ENCODE assay signal across 26 mouse cellular contexts in the genomic region with DNA sequence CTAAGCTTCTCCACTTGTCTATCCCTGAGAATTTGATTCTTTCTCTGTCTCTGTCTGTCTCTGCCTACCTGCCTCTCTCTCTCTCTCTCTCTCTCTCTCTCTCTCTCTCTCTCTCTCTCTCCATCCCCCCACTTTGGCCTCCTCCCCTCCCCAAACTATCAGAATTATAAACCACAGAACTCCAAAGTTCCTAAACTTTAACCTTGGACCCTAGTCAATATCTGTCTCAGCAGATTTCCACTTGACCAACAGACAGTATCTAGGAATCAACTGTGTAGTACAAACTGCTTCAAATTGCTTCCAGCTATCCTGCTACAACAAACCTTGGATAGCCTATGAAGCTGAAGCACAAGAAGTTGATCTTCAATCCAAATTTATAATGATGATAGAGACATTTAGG. TPM values are rescaled to one million over a fixed set of nuclear protein-coding genes. Genes with fewer than 3 reads are reported as not detected.
DNase-seq lines count a peak whose midpoint lies in the region; ATAC-seq and TF ChIP-seq lines count a peak whose summit lies in the region.
"Had no signal": no experiment of that assay in that cellular context is flagged by ENCODE, and none has a peak within 500 bp of the region (broad histone marks: within the 10 kb centered on the region; RNA-seq: fewer than 3 reads in every experiment).

No protein-coding gene starts in this region.

- no peak for TF ChIP-seq CTCF in liver, adult 2 months (IDR thresholded peaks at IDR 0.05; ENCODE audit: low read depth, low read length)
- TF ChIP-seq CTCF in liver, postnatal 0 days (IDR thresholded peaks at IDR 0.05; ENCODE audit: low read depth), result no peak

- H3K27ac ChIP-seq in kidney, embryonic 14.5 days (ENCODE audit: low read depth, low read length), result no peak overlapping the region
- H3K27ac ChIP-seq in liver, adult 2 months (replicated peaks; ENCODE audit: insufficient read depth, low read depth, low read length), result no peak overlapping the region
- H3K27ac ChIP-seq in liver, postnatal 0 days (ENCODE audit: low read depth), result no peak overlapping the region
- H3K27ac ChIP-seq: embryonic facial prominence, embryonic 10.5 days; embryonic facial prominence, embryonic 12.5 days; forebrain, embryonic 13.5 days; forebrain, embryonic 15.5 days had no signal

- no peak for TF ChIP-seq EP300 in liver, postnatal 0 days (IDR thresholded peaks at IDR 0.05; ENCODE audit: low read depth)

- ATAC-seq in kidney, embryonic 14.5 days (ENCODE audit: low FRiP score, low TSS enrichment), result no peak
- no peak for ATAC-seq in liver, postnatal 0 days
- ATAC-seq: activated CD4-positive, CD25-positive, alpha-beta regulatory T cell, adult 4 months; CD4-positive, CD25-positive, alpha-beta regulatory T cell, adult 4 months; forebrain, embryonic 13.5 days; forebrain, embryonic 15.5 days; Patski had no signal

- no peaks in the 10 kb centered on the region for H3K4me1 ChIP-seq in kidney, embryonic 14.5 days (ENCODE audit: control insufficient read depth, insufficient read depth, low read length)
- no peaks in the 10 kb centered on the region for H3K4me1 ChIP-seq in liver, adult 2 months (ENCODE audit: control insufficient read depth, insufficient read depth, low read length)
- H3K4me1 ChIP-seq in liver, postnatal 0 days (ENCODE audit: insufficient read depth), result no peaks in the 10 kb centered on the region
- H3K4me1 ChIP-seq: embryonic facial prominence, embryonic 10.5 days; embryonic facial prominence, embryonic 12.5 days; forebrain, embryonic 13.5 days; forebrain, embryonic 15.5 days had no signal

- peak; percentile 2 for DNase-seq in kidney, adult 11 months
- DNase-seq in kidney, adult 9 months, result peak; percentile 66
- DNase-seq in kidney, postnatal 14 days, result no peak
- DNase-seq in liver, adult 2 months (ENCODE audit: extremely low read depth, low read depth, low spot score), result peak; percentile 65
- no peak for DNase-seq in liver, postnatal 0 days
- DNase-seq: adrenal gland, adult 8-10 months; adrenal gland, postnatal 14 days; adrenal gland, postnatal 36 days; B cell, adult 2 months; cerebellum, adult 11-12 months; cerebellum, adult 2 months; cerebellum, adult 9-10 months; cerebellum, postnatal 10 days; cerebellum, postnatal 25 days had no signal

- no peak overlapping the region for H3K4me3 ChIP-seq in kidney, embryonic 14.5 days (ENCODE audit: low read length)
- no peak overlapping the region for H3K4me3 ChIP-seq in liver, adult 2 months (ENCODE audit: insufficient read depth, low read depth, low read length)
- H3K4me3 ChIP-seq in liver, postnatal 0 days (ENCODE audit: low read depth, low read length), result no peak overlapping the region
- H3K4me3 ChIP-seq: embryonic facial prominence, embryonic 10.5 days; embryonic facial prominence, embryonic 12.5 days; forebrain, embryonic 13.5 days; forebrain, embryonic 15.5 days had no signal

- H3K9me3 ChIP-seq in kidney, embryonic 14.5 days (ENCODE audit: control insufficient read depth, low read length), result no peaks in the 10 kb centered on the region
- H3K9me3 ChIP-seq in liver, postnatal 0 days (ENCODE audit: low read length), result no peaks in the 10 kb centered on the region
- H3K9me3 ChIP-seq: embryonic facial prominence, embryonic 12.5 days; G1E had no signal

- H3K27me3 ChIP-seq in kidney, embryonic 14.5 days (ENCODE audit: control insufficient read depth, insufficient read depth, low read length), result no peaks in the 10 kb centered on the region
- H3K27me3 ChIP-seq in liver, adult 2 months (ENCODE audit: control insufficient read depth, insufficient read depth, low read length), result no peaks in the 10 kb centered on the region
- H3K27me3 ChIP-seq in liver, postnatal 0 days (ENCODE audit: insufficient read depth, low read length), result no peaks in the 10 kb centered on the region
- H3K27me3 ChIP-seq: CH12.LX; embryonic facial prominence, embryonic 12.5 days; forebrain, embryonic 13.5 days; forebrain, embryonic 15.5 days; Patski had no signal

- no peak overlapping the region for H3K9ac ChIP-seq in kidney, embryonic 14.5 days (ENCODE audit: low read depth, low read length)
- H3K9ac ChIP-seq in liver, adult 2 months (ENCODE audit: low read depth, low read length), result no peak overlapping the region
- H3K9ac ChIP-seq in liver, postnatal 0 days (replicated peaks), result no peak overlapping the region
- H3K9ac ChIP-seq: embryonic facial prominence, embryonic 12.5 days; forebrain, embryonic 13.5 days; forebrain, embryonic 15.5 days had no signal

- no peaks in the 10 kb centered on the region for H3K79me2 ChIP-seq in liver, adult 2 months (ENCODE audit: control insufficient read depth, insufficient read depth, low read length)

- no peak for TF ChIP-seq POLR2A in liver, adult 2 months (IDR thresholded peaks at IDR 0.05; ENCODE audit: extremely low read depth, insufficient read depth, low read length)

- no peaks in the 10 kb centered on the region for H3K36me3 ChIP-seq in kidney, embryonic 14.5 days (ENCODE audit: control insufficient read depth, insufficient read depth, low read length)
- H3K36me3 ChIP-seq in liver, adult 2 months (ENCODE audit: control insufficient read depth, insufficient read depth, low read length), result no peaks in the 10 kb centered on the region
- H3K36me3 ChIP-seq in liver, postnatal 0 days (replicated peaks; ENCODE audit: insufficient read depth, low read length), result no peaks in the 10 kb centered on the region
- H3K36me3 ChIP-seq: embryonic facial prominence, embryonic 10.5 days; embryonic facial prominence, embryonic 12.5 days; forebrain, embryonic 15.5 days; G1E had no signal

- H3K4me2 ChIP-seq in kidney, embryonic 14.5 days (replicated peaks; ENCODE audit: low read depth, low read length), result no peak overlapping the region
- no peak overlapping the region for H3K4me2 ChIP-seq in liver, postnatal 0 days (ENCODE audit: low read depth, low read length)
- H3K4me2 ChIP-seq: embryonic facial prominence, embryonic 12.5 days; forebrain, embryonic 13.5 days; forebrain, embryonic 15.5 days had no signal

RNA-seq across cellular contexts. Expression of gene Slc22a29, which starts 10.2 kb away (rescaled TPM):
- polyA plus RNA-seq in kidney, embryonic 14.5 days (2014; fragmentation: Nextera tagmentation; extraction: Ambion mirVana), result not detected in 2 replicates
- total RNA-seq in liver, adult 2 months (2014; rRNA removed), result 1.9 and 2.8 TPM in 2 replicates
- 1.7 and 2.4 TPM in 2 replicates for polyA plus RNA-seq in liver, adult 2 months (2012; rRNA removed)
- polyA plus RNA-seq in liver, postnatal 0 days (2015; fragmentation: Nextera tagmentation; extraction: Ambion mirVana), result 0.08 and 0.15 TPM in 2 replicates
- total RNA-seq: CH12.LX, G1E had no signal
- polyA plus RNA-seq: CD4-positive, CD25-positive, alpha-beta regulatory T cell, adult 4 months; embryonic facial prominence, embryonic 10.5 days; embryonic facial prominence, embryonic 14.5 days; forebrain, embryonic 11.5 days; forebrain, embryonic 13.5 days; forebrain, embryonic 15.5 days; G1E; Patski had no signal

Comparison
In these comparisons a context has a peak if more than half of its experiments do, and no peak if none do; other contexts are left out.
1. DNase-seq: peak in kidney, adult 11 months (single experiment), kidney, adult 9 months (single experiment) and liver, adult 2 months (single experiment); none in kidney, postnatal 14 days (single experiment) and liver, postnatal 0 days (single experiment).